Mouse (Mus musculus) cerebellum, postnatal 25 days (tissue): ENCODE measurements around the gene Olfr472.
"Not testable (repeated sequence)": the region's sequence is repeated elsewhere in the genome, so short reads cannot be mapped to it uniquely, and the experiment has no call there.

ENCODE experiments used
- DNase-seq, 2 experiments: peaks; one replicate each; pipeline ENCODE4 v3.0.0; 2021; ENCODE audit warnings: mixed read lengths in 2 of 2

The Olfr472 gene

DNA sequence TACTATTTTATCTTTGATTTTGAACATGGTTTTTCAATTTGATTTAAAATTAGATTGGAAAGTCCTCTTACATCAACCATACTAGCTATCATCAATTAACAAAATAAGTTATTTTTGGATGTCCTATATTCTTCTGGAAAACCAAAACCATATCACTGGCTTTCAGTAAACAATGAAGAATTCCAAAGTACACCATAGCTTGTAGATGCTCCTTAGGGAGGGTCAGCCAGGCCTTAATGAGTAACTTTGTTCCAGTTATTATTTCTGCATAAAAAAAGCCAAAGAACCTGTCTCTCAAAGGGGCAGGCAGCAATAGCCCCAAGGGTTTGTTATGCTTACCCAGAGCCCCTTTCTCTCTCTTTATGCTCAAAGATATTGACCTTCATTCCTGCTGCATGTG, at the start of gene Olfr472:
Gene Olfr472 (plus strand): TSS at position 301 of the 400 bp plus-strand sequence.
- DNase-seq: no peak

DNA sequence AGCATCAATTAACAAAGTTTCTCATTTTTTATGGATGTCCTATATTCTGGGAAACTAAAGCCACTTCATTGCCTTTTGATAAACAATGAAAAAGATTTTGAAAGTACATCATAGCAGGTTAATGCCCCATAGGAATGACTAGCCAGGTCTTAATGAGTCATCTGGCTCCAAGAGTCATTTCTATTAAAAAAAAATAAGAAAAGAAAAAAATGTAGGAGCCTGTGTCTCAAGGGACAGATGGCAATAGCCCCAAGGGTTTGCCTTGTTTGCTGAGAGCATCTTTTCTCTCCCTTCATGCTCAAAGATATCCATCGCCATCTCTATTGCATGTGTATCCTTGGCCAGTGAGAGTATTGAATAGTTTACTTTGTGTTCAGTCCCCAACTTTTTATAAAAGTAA, 32.4 kb downstream of the Olfr472 start, which contains the start of gene Olfr473:
Gene Olfr473 (plus strand): TSS at position 301 of the 400 bp plus-strand sequence.
- DNase-seq: no peak

DNA sequence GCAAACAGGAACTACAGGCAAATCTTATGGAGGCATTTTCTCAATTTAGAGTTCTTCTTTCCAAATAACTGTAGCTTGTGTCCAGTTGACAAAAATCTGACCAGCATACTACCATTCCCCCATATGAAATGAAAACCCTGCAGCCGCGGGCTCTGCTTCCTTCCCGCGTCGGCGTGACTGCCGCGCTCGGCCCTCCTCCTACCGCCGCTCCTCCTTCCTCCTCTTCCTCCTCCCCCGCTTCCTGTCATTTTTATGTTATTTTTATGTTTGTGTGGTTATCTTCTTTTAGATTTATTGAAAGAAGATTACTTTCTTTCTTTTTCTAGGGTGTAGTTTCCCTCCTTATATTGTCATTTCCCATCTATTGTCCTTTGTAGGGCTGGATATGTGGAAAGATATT, 54.8 kb downstream of the Olfr472 start:
- DNase-seq: not testable (repeated sequence)

DNA sequence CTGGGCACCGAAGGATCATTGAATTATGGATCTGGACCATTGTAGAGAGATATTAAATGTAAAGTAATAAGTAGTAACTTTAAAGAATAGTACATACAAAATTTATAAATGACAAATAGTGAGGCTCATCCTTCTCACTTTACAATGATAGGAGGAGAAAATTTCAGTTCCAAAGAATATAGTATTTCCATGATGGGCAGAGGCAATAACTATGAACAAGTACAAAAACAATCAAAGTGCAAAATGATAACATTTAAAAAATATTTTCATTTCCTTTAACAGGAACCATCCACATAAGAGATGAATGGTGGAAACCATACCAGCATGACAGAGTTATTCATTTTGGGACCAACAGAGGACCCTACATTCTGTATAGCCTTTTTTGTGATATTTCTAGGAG, 56.6 kb downstream of the Olfr472 start, which contains the start of gene Olfr474:
Gene Olfr474 (plus strand): TSS at position 301 of the 400 bp plus-strand sequence.
- no peak for DNase-seq
